Mouse (Mus musculus): ENCODE measurements at regions not wholly inside any gene's neighbourhood (a gene's known extent, or its start where the extent isn't known, plus 50 kb on each side); places are given as distances from the start of the nearest gene placed in this dataset.

DNA sequence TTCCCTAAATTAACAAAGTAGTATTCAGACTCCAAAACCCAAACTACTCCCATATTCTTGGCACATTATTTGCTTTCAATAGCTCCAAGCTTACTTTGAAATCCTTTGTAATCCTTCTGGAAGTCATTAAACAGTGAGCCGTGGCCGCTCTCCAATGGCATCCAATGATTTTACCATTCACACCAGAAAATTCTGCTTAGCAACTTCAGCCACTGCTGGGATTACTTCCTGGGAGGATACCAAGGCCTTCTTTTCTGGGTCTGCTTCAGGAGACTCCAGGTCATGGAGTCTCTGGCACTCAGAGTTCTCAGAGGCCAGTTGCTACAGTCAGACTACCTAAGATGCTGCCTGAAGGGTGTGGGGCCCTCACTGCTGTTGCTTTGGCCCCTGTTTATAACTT lies 147.7 kb upstream of the Akirin2 start:
- no peak for TF ChIP-seq USF2 (IDR thresholded peaks at IDR 0.05; ENCODE audit: borderline replicate concordance in 1 of 2, insufficient read depth in 1 of 2, low read depth in 1 of 2, low read length in 2 of 2)
- no peak for TF ChIP-seq MAX (IDR thresholded peaks at IDR 0.05; ENCODE audit: low read length)
- TF ChIP-seq POLR2A (IDR thresholded peaks at IDR 0.05; ENCODE audit: control insufficient read depth in 1 of 2, insufficient read depth in 1 of 2, low read depth in 1 of 2, low read length in 2 of 2, poor library complexity in 1 of 2): no peak
- TF ChIP-seq TCF12 (IDR thresholded peaks at IDR 0.05; ENCODE audit: low read depth, low read length): no peak
- TF ChIP-seq CTCF (IDR thresholded peaks at IDR 0.05 in 2 of 3, conservative IDR thresholded peaks at IDR 0.05 in 1 of 3; ENCODE audit: control insufficient read depth in 1 of 3, insufficient read depth in 1 of 3, low read depth in 2 of 3, low read length in 3 of 3, poor library complexity in 1 of 3, severe bottlenecking in 1 of 3): no peak
- no peak for TF ChIP-seq BHLHE40 (IDR thresholded peaks at IDR 0.05; ENCODE audit: borderline replicate concordance, low read depth, low read length)
- TF ChIP-seq RAD21 (IDR thresholded peaks at IDR 0.05; ENCODE audit: low read depth, low read length): no peak
- TF ChIP-seq ZMIZ1 (IDR thresholded peaks at IDR 0.05; ENCODE audit: low read depth, low read length): no peak
- no peak for TF ChIP-seq EP300 (IDR thresholded peaks at IDR 0.05; ENCODE audit: low read depth in 1 of 2, low read length in 2 of 2)
